Mouse (Mus musculus) T-helper 2 cell (primary cell): Measurements from ENCODE around the gene Noxa1.

Experiments
- in situ Hi-C: fragments of 300-600 bp; cut with MboI, MseI; formaldehyde crosslinking; loops from one replicate; pipeline ENCODE4 v1.15.1; 2025; ENCODE audit warnings: high pct_unique_total_duplicates

Gene Noxa1

GRCm38 (mm10) chr2:25095109-25095850 lies at the start of gene Noxa1:
Gene Noxa1 (minus strand): TSS chr2:25095149.
- in situ Hi-C loops: no loop called here

GRCm38 (mm10) chr2:25141921-25142320 lies 47.0 kb upstream of the Noxa1 start:
- in situ Hi-C loops: no loop called here

GRCm38 (mm10) chr2:25141185-25141584 lies 46.2 kb upstream of the Noxa1 start:
- in situ Hi-C loops: no loop called here

GRCm38 (mm10) chr2:25137832-25138231 lies 42.9 kb upstream of the Noxa1 start:
- in situ Hi-C loops: no loop called here

- in situ Hi-C loops: no loop called here
Measured at GRCm38 (mm10) chr2:25131601-25132000, 36.7 kb upstream of the Noxa1 start.

GRCm38 (mm10) chr2:25128072-25128471 lies 33.1 kb upstream of the Noxa1 start:
- in situ Hi-C loops: no loop called here

GRCm38 (mm10) chr2:25127206-25127605 lies 32.3 kb upstream of the Noxa1 start:
- in situ Hi-C loops: no loop called here

GRCm38 (mm10) chr2:25126011-25127010 lies 31.4 kb upstream of the Noxa1 start:
- in situ Hi-C loops: no loop called here

- in situ Hi-C loops: no loop called here
Measured at GRCm38 (mm10) chr2:25125146-25125545, 30.2 kb upstream of the Noxa1 start.

- in situ Hi-C loops: no loop called here
Measured at GRCm38 (mm10) chr2:25124411-25124810, 29.5 kb upstream of the Noxa1 start.

GRCm38 (mm10) chr2:25123527-25123926 lies 28.6 kb upstream of the Noxa1 start:
- in situ Hi-C loops: no loop called here

GRCm38 (mm10) chr2:25122666-25123065 lies 27.7 kb upstream of the Noxa1 start:
- in situ Hi-C loops: no loop called here

GRCm38 (mm10) chr2:25120963-25121362 lies 26.0 kb upstream of the Noxa1 start:
- in situ Hi-C loops: no loop called here

- in situ Hi-C loops: no loop called here
Measured at GRCm38 (mm10) chr2:25115442-25115841, 20.5 kb upstream of the Noxa1 start.

- in situ Hi-C loops: no loop called here
Measured at GRCm38 (mm10) chr2:25114308-25114707, 19.4 kb upstream of the Noxa1 start.

- in situ Hi-C loops: no loop called here
Measured at GRCm38 (mm10) chr2:25111184-25111791, 16.3 kb upstream of the Noxa1 start.

- in situ Hi-C loops: no loop called here
Measured at GRCm38 (mm10) chr2:25110505-25111183, 15.7 kb upstream of the Noxa1 start.

GRCm38 (mm10) chr2:25109487-25109886 lies 14.5 kb upstream of the Noxa1 start:
- in situ Hi-C loops: no loop called here

- in situ Hi-C loops: no loop called here
Measured at GRCm38 (mm10) chr2:25106045-25106444, 11.1 kb upstream of the Noxa1 start.

- in situ Hi-C loops: no loop called here
Measured at GRCm38 (mm10) chr2:25104122-25104521, 9.2 kb upstream of the Noxa1 start.

GRCm38 (mm10) chr2:25099703-25100102 lies 4.8 kb upstream of the Noxa1 start:
- in situ Hi-C loops: no loop called here

GRCm38 (mm10) chr2:25098956-25099355 lies 4.0 kb upstream of the Noxa1 start:
- in situ Hi-C loops: no loop called here
